Mouse (Mus musculus) kidney, postnatal 36 days (tissue): ENCODE measurements around the gene Dscam.

Experiments
- DNase-seq, 2 experiments: peaks; one replicate each; pipeline ENCODE4 v3.0.0; 2021 to 2022; ENCODE audit warnings: mixed read lengths in 2 of 2

Gene Dscam

DNA sequence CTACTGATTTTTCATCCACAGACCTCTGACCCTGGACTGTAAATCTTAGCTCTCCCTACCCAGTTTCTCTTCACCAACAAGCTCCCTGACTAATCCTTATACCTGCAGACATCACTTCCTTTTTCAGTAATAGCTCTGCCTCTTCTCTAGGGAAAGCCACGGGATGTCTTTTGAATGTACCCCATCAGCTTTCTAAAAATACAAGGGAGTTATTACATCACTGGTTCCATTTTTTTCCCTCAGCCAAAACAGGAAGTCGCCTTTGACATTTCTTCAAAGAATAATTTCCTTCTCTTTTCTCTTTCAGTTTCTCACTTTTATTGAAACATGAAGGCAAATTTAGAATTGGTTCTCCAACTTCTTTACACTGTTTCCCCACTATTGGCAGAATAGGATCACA, 67.5 kb downstream of the Dscam start:
- no peak for DNase-seq

DNA sequence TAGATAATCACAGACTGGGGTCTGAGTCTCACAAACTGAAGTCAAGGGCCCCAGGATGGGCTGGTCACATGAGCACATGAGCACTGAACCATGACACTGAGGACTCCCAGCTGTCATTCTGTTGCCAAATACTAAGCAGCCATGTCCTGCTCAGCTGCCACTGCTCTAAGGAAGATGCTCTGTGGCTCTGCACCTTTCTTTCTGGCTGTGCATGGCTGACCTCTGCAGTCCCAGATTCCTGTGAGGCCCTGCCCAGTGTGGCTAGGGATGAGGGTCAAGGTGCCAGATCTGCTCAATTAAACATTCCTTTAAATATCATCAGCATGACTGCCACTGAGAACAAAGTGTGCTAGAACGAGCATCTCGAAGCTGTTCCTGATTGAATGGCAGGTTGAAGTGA, 70.5 kb downstream of the Dscam start:
- peak in 1 of 2 experiments; percentile 7 for DNase-seq

DNA sequence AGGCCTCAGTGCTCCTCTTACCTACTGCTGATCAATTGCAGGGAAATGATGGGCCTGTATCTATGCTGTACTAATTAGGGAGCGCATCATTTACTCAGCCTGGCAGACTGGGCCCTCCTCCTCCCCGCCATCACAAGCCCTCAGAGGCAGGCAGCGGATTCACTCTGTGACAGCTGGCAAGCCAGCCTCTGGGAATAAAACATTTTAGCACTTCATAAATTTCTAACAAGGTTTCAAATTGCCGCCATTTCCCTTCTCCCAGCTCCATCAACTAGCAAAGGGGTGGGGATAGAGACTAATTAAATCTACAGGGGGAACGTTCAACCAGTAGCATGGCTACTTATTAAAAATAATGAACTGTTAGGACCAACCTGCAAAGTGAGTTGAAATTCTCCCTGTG, 72.0 kb downstream of the Dscam start:
- no peak for DNase-seq

DNA sequence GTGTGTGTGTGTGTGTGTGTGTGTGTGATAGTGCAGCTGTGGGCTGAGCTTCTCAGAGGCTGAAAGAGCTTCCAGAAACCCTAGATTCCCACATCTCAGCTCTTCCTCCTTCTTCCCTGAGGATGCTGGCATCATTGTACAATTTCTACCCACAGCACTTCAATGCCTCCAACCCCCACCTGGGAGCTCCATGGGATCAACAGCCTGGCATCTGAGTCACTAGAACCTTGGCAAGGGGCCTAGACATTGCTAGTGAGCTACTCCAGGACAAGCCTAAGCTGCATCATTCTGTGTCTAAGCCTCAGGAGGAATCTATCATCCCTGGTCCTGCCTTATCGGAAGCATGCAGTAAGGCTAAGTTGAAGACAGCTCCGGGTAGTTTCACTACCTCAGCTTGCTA, 73.8 kb downstream of the Dscam start:
- DNase-seq: no peak

DNA sequence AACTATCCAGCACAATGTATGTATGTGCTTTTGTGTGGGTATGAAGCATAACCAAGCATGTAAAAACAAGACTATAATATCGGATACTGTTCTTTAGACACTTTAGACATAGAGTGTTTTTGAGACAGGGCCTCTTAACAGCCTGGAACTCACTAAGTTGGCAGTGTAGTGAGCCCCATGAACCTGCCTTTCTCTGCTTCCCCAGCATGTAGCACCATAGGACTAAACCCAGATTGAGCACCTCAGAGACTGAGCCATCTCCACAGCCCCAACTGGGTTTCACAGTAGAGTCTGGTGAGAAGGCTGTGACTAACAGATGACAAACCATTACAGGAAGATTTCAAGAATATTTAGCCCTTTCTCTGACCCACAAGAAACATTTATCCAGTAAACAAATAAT, 75.1 kb downstream of the Dscam start:
- DNase-seq: no peak

DNA sequence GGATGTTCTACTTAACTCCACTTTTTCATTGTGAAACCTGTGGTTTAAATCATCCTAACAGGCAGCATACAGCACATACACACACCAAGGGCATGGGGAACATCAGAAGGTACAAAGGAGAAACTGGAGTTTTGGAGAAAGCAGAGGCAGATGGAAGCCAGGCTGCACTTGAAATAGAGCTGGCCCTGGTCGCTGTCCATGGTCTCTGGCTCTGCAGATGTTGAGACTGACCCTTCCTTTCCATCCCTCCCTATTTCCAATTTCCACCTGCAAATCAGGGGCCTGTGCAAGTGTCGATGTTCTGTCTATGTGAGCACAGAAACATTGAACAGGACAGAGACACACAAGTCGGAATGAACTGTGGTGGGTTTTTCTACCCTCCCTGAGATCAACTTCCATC, 81.2 kb downstream of the Dscam start:
- DNase-seq: no peak

GRCm38 (mm10) chr16:97083694-97084093, 86.9 kb downstream of the Dscam start:
- no peak for DNase-seq

DNA sequence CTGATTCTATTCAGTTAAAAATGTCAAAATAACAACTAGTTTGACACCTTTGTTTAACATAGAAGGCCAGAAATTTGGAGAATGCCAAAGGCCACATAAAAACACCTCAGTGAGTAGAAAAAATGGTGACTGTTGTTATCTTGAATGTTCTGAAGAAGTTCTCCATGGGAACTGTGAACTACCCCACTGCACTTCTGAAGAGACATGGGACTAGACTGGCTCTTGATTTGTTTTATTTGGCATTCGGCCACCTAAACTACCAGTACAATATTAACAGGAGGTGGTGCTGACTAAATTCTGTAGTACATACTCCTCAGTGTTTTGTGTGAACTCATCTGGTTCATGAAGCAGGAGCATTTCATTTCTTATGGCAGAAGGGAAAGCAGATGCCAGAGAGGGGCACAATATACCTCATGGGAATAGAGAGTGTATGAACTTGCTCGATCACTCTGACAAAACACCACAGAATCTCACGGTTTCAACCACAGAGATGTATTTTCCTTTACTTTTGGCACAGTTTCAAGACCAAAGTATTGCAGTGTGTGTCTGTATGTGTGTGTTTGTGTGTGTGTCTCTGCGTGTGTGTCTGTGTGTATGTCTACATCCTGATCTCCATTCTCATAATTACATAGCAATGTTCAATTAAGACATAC, 94.5 kb downstream of the Dscam start:
- DNase-seq: peak; percentile 5 to 20

GRCm38 (mm10) chr16:97075137-97075902, 95.2 kb downstream of the Dscam start:
- no peak for DNase-seq

GRCm38 (mm10) chr16:97073847-97074246, 96.7 kb downstream of the Dscam start:
- no peak for DNase-seq

GRCm38 (mm10) chr16:97072624-97073023, 97.9 kb downstream of the Dscam start:
- DNase-seq: no peak

DNA sequence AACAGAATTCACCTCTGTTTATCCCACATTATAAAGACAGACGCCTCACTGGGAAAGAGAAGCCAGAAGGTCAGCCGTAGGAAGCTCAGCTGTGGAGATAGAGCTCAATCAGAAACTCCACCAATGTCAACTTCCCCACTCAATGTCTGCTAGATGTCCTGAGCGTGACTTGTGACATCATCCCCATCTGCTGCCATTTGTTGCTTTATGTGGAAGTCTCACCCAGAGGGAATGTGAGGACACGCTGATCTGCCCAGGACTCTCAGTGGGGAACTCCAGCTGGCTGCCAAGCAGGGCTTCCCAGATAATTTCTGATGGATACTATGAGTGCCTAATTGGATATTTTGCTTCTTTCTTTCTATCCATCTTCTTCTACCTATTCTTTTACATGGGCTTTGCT, 103.7 kb downstream of the Dscam start:
- DNase-seq: no peak

- DNase-seq: no peak
These were observed 108.3 kb downstream of the Dscam start for GRCm38 (mm10) chr16:97062207-97062606.

- no peak for DNase-seq
These were observed 109.2 kb downstream of the Dscam start for GRCm38 (mm10) chr16:97061390-97061789.

DNA sequence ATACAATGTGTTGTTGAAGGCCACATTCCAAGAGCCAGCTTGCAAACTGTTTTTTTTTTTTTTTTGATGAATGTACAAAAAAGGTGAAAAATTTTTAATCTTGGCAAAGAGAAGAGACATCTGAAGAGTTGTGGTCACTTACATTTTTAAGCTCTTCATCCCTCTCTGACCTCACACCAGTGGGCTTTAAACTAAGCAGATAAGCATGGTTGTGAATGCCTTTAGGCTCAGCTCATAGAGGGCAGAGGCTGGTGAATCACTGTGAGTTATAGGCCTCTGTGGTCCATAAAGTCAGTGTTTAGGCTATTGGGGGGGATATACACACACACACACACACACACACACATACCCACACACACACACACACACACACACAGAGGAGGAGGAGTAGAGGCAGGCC, 109.8 kb downstream of the Dscam start:
- no peak for DNase-seq

DNA sequence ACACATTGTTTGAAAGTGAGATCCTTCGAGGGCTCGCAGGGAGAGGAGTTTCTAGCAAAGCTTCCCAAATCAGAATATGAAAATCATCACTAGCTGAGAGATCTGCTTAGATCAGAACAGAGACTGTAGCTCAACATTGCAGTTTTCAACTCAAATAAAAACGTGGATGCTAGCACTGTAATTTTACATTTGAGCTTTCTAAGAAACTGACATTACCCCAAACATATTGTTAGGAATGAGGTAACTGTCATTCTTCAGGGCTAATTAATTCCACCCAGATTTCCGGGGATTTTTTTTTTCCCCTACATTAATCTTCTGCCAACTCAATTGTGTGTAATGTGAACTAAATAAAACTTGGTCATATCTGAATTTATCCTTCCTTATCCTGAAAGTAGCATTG, 110.3 kb downstream of the Dscam start:
- no peak for DNase-seq

DNA sequence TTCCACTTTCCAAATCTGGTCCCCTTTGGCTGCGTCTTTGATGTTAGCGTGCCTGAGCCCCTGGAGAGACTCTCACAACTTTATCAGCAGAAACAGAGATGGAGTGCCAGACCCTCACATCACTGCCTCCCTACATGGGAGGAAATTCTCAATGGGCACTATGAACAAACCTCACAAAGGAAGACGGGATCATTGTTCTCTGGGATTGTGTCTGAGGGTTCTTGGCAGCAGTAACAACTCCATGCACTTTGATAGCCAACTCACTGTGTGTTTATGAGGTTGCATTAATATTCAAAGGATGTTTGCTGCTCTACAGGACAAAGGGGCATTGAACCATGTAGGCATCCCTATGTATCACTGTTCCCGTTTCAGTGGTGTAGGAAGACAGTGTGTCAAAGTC, 135.3 kb downstream of the Dscam start:
- no peak for DNase-seq

DNA sequence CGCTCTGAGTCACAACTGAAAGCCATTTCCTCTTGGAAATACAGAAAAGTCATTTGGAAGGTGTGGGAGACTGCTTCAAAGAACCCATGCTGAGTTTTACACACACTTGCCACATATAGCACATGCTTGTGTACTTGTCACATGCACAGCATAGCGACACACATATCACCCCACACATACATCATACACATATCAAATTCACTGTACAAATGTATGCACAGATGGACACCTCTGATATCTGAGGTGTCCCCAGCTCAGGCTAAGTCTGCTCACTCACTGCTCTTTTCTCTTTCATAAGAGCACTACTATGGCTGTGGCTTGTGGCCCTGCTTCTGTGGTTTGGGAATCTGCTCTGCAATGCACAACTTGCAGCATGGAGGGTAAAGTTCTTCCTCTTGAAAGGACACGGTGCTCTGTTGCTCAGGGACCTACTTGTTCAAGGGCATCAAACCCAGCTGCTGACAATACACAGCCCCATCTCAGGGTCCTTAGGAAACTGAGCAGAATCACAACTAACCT, 137.0 kb downstream of the Dscam start:
- no peak for DNase-seq

DNA sequence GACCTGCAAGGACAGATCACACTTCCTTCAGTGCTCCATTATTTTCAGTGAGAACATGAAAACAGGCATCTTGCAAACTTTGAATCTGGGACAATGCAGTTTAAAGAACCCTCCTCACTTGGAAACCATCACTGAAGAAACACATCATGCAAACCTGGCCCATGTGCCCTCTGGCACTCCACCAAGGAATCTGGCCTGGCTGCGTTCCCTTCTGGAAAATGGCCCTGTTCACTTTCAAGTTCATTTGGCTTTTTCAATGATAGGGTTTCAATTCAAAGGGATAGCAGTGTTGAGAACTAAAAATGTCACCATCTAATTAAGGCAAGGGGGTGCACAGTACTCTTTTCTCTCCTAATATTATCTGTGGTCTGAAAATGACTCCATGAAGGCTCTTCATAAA, 142.9 kb downstream of the Dscam start:
- DNase-seq: peak in 1 of 2 experiments; percentile 41

DNA sequence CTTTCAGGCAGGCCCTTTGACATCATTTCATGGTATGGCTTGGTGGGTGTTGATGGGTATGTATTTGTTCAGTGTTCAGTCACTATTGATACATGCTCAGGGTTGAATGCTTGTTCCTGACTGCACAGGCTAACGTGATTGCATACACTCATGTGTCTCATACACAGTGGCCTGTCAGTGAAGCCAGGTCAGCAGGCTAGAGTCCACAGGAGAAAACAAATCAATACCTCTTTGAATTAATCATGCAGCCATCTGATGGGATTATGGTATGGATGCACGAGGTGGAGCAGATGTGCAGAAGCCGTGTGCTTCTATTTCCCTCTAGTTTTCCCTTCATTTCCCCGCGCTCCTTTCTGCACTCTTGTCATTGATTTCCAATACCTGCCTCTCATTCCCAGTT, 143.7 kb downstream of the Dscam start:
- DNase-seq: no peak

GRCm38 (mm10) chr16:97024406-97024805, 146.1 kb downstream of the Dscam start:
- no peak for DNase-seq

- no peak for DNase-seq
These were observed 149.1 kb downstream of the Dscam start for GRCm38 (mm10) chr16:97021496-97021895.

DNA sequence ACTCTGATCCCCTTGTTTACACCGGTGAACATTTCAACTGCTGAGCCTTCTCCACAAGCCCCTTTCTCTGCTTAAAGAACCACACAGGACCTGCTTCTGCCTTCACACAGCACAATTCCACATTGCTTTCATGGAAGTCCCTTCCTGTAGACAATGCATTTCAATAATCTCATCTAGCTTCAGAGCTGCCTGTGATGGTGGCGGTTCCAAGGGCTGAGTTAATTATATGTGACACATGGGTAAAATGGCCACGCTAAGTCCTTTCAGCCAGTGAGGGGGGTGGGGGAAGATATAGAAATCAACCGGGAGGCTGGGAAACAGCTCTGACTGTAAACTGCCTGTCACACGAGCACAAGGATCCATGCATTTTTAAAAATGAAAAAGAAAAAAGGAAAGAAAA, 152.2 kb downstream of the Dscam start:
- no peak for DNase-seq

DNA sequence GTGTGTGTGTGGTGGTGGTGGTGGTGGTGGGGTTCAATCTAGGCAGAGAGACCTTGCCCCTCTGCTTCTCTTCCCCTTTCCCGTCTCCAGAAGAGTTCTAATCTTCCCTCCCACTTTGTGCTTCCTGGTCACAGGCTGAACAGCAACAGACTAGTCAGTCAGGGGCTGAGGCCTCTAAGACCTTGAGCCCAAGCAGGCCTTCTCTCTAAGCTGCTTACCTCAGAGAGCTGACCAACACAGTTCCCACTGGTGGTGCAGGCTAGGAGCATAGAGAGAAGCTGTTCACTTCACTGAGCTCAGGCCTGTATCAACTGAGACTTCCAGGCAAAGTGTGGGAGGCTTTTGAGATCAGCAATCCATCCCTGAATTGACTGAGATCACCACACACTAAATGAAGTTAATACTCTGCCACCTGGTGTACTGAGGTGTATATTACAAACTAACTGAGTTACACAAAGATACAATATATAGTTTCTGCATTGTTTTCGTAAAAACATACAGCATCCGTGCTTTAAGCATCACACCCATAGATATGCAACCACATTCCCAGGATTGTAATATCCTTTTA, 153.3 kb downstream of the Dscam start:
- DNase-seq: no peak
